Mouse (Mus musculus): ENCODE measurements around the gene Rps15. TPM values are rescaled to one million over a fixed set of nuclear protein-coding genes. Genes with fewer than 3 reads are reported as not detected.
"Not testable (repeated sequence)": the region's sequence is repeated elsewhere in the genome, so short reads cannot be mapped to it uniquely, and the experiment has no call there.

Rps15 gene
- 100 to 1,000 TPM; 745 to 872 TPM for total RNA-seq (2021)
- long read RNA-seq, experiment 1, transcript Rps15-202 (4 exons, 500 nt), result major isoform, 142 of 194 reads
- long read RNA-seq, experiment 1, partial matches to known transcripts, result 21 of 194 reads
- long read RNA-seq, experiment 1, other reads (novel, unspliced or antisense), result 27 of 194 reads
- long read RNA-seq, experiment 2, transcript Rps15-202 (4 exons, 500 nt), result major isoform, 165 of 228 reads
- long read RNA-seq, experiment 2, transcript Rps15-201 (3 exons, 572 nt), result minor isoform, 5 of 228 reads
- long read RNA-seq, experiment 2, partial matches to known transcripts, result 55 of 228 reads
- long read RNA-seq, experiment 2, other reads (novel, unspliced or antisense), result 3 of 228 reads

GRCm38 (mm10) chr10:80292251-80293146 lies at the start of gene Rps15:
TSS of gene Rps15 (plus strand) at chr10:80292453.
- DNase-seq, result peak; percentile 95

DNA sequence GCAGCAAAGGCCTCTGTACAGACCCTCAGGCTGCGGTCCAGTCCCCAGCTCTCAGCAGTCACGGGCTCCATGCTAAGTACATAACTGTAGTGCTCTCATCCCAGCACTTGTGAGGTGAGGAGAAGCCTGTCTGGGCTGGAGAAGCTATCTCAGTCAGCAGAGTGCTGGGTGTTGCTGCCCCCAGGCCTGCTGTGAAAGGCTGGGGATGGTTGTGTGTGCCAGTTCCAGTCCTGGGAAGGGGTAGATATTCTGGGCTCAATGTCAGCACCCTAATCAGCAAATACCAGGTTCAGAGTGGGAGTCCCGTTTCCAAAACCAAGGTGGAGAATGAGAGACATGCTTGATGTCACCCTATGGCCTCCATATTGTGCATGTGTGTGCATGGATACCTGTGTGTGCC lies 49.6 kb upstream of the Rps15 start:
- no peak for DNase-seq

DNA sequence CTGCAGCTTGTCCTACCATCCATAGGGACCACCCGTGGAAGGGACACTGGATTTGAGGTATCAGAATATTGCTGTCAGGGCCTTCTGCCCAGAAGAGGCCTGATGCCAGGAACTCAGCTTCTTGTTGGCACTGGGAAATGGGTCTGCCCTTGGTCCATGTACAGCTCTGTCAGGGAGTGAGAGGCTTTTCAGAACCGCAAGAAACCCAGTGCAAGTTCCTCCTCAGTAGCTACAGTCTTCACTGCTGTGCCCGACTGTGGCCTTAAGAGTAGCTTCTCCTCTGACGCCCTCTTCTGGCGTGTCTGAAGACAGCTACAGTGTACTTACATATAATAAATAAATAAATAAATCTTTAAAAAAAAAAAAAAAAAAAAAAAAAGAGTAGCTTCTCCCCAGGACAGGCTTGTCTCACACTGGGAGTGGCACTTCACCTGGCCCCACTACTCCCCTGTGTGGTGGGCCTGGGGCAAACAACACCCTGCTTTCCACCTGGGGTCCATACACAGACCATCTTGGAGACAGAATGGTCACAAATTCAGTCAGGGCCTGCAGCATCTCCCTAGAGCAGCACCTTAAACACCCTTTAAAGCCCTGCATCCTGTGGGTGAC lies 47.4 kb upstream of the Rps15 start:
- DNase-seq, result peak in 1 of 2 experiments; percentile 22

DNA sequence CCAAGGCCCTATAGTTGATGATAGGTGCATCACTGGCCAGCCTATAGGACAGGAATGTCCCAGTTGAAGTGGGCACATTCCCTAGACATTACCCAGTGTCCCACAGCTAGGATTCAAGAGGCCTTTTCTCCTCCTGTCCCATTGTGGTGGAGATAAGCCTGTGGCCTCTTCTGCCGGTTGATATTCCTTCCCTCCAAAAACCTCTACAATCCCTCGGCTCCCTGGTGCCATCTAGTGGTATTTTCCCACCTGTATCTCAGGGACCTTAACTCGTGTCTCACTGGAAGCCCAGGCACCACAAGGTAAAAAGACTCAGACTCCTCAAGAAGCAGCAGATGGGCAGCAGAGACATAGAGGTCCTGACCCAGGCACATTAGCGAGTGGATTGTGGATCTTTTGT lies 46.7 kb upstream of the Rps15 start:
- DNase-seq, result peak; percentile 82 to 92

- DNase-seq, result no peak
Measured at GRCm38 (mm10) chr10:80247849-80248248, 44.4 kb upstream of the Rps15 start.

DNA sequence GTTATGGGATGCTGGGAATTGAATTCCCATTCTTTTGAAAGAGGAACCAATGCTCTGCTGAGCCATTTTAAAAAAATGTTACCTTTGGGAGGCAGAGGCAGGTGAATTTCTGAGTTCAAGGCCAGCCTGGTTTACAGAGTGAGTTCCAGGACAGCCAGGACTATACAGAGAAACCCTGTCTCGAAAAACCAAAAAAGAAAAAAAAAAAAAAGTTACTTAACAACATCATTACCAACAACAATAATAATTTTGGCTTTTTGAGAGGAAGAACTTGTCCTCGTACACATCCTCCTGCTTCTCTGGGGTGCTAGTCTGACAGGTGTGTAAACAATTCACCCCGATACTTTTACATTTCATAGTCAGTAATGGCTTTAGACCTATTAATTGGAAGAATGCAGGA lies 43.8 kb upstream of the Rps15 start:
- not testable (repeated sequence) for DNase-seq

GRCm38 (mm10) chr10:80248971-80249640 lies 43.1 kb upstream of the Rps15 start, which contains the start of gene Ndufs7:
TSS of gene Ndufs7 (plus strand) at chr10:80249121.
- DNase-seq, result peak; percentile 96 to 99

- no peak for DNase-seq
Measured at GRCm38 (mm10) chr10:80250059-80250458, 42.2 kb upstream of the Rps15 start.

DNA sequence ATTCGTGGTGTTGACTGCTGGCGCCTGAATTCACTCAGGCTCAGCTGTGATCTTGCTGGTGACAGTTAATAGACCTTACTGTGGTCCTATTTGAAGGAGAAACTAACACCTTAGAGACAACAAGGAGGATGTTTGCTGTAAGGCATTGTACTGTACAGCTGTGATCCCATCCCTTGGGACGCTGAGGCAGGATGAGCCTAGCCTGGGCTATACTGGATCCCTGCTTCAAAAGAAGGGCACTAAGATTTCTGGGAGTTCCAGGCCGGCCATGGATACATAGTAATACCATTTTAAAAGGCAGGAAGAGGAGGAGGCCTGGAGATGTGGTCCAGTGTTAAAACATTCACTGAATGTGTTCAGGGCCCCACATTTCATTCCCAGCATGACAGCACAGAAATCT lies 41.7 kb upstream of the Rps15 start:
- DNase-seq, result no peak

DNA sequence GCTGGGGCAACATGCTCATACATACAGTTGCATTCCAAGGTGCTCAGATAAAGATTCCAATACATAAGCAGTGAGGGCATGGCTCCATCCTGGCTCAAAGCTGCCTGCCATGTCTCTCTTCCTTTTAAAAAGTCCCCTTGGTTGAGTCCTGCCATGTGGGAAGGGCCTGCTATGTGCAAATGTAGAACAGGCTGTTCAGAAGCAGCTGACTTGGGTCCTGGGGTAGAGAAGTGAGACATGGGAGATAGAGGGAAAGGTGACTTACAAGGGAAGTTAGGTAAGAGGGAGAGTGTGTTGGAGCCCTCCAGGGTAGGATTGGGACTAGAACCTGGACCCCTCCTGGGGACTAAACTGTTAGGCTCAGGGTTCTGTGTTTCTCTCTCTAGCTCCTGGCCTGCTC lies 40.2 kb upstream of the Rps15 start:
- no peak for DNase-seq

DNA sequence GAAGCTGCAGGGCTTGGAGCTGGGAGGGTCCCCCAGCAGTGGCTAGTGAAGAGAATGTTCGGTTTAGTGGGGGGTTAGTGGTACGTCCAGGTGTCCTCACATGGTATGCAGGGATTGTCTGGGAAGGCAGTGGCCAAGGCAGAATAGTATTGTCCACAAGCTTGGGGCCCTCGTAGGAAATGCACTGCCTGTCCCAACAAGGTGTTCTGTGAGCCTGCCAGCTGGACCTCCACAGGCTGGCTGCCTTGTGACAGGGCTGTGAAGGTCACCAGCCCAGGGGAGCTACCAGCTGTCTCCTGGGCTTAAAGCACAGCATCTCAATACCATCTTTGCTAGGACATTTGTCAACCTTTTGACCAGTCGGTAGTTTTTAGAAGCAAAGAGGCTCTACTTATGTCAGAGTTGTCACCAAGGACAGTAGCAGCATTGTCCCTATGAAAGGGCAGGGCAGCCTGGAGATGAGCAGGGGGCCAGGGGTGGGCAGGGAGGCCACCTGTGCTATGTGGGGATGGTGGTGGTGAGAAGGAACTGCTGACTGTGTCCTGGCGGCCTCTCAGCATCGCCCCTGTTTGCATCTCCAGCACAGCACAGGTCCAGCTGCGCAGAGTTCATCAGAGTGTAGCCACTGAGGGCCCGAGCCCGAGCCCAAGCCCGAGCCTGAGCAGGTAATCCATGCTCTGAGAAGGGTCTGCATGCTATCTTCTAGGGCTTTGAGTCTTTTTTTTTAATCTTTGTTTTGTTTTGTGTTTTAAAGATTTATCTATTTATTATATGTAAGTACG lies 39.6 kb upstream of the Rps15 start:
- DNase-seq, result peak; percentile 67 to 76

DNA sequence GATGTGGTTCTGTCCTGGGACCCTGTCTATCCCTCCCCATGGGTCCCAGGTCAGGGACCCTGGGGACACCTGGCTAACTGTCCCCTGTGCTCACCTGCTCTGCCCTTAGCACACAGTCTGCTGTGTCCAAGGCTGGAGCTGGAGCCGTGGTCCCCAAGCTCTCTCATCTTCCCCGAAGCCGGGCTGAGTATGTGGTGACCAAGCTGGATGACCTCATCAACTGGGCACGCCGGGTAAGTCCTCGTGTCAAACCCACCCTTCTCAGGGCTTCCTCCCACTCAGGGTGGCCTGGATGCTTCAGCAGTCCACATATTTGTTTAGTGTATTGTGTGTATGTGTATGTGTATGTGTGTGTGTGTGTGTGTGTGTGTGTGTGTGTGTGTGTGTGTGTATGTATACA lies 38.7 kb upstream of the Rps15 start:
- DNase-seq, result no peak

- no peak for DNase-seq
Measured at GRCm38 (mm10) chr10:80254331-80255297, 37.6 kb upstream of the Rps15 start.

GRCm38 (mm10) chr10:80255881-80256535 lies 36.2 kb upstream of the Rps15 start:
- DNase-seq, result no peak

DNA sequence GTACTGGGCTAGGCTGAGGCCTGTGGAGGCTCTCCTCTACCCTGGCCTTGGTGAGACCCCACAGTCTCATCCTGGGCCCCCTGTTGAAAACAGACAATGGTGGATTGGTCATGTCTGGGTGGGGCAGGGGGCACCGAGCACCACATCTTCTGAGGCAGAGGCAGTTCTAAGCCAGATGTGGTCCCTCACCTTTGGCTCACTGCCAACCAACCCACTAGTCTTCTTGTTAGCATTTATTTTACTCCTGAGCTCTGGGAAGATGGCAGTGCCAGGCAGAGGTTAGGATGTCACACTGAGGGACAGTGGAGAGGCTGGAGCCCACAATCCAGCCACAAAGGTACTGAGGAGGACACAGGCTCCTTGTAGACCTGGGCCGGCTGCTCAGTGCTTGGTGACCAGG lies 34.3 kb upstream of the Rps15 start:
- no peak for DNase-seq

GRCm38 (mm10) chr10:80258752-80259462 lies 33.3 kb upstream of the Rps15 start:
- no peak for DNase-seq

- DNase-seq, result no peak
Measured at GRCm38 (mm10) chr10:80259463-80259805, 32.8 kb upstream of the Rps15 start.

- peak; percentile 58 to 69 for DNase-seq
Measured at GRCm38 (mm10) chr10:80259861-80260641, 32.2 kb upstream of the Rps15 start.
